Mouse (Mus musculus) CH12F3 (cell line): ENCODE measurements around the gene Mcam.

ENCODE experiments used
- in situ Hi-C: fragments of 300-500 bp; cut with MboI; formaldehyde crosslinking; loops from 2 replicates; pipeline ENCODE4 v1.14.3; 2020; ENCODE audit warnings: low sequenced_read_pairs

Gene Mcam

DNA sequence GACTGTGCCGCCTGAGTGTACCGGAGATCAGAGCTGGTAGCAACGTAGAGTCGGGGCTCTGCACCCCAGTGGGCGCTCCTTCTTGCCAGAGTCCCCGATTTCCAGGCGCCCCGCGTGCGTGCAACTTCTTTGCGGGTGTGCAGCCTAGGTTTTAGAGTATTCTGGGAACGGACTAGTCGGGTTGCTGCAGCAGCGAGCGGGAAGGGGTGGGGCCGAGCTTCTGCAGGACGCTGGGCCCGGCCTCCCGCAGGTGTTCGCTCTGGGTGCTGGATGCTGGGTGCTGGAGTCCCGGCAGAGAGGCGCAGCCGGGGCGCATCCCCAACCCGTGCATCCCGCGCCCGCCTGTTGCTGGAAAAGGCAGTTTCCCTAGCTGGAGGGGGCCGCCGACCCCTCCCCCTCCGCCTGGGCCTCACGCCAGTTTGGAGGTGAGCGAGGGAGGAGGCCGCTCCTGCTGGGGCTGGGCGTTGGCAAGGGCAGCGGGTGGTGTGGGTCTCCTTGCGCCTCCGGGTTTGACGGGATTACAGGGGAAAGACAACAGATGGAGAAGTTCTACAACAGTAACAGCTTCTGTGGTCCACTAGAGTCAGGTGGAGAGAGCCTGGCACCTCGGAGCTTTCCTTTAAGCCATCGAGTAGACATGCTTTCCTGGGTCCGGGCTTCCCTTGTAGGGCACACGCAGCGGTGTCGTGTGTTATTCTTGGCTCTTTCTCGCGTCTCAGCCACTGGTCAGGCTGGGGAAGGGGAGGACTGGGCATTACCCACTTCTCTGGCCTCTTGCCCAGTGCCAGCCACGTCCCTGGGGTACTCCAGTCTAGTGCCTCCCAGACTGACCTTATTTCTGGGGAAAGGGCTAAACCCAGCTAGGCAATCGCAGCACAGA lies 822 bp downstream of the Mcam start:
- in situ Hi-C loops: no loop called here

DNA sequence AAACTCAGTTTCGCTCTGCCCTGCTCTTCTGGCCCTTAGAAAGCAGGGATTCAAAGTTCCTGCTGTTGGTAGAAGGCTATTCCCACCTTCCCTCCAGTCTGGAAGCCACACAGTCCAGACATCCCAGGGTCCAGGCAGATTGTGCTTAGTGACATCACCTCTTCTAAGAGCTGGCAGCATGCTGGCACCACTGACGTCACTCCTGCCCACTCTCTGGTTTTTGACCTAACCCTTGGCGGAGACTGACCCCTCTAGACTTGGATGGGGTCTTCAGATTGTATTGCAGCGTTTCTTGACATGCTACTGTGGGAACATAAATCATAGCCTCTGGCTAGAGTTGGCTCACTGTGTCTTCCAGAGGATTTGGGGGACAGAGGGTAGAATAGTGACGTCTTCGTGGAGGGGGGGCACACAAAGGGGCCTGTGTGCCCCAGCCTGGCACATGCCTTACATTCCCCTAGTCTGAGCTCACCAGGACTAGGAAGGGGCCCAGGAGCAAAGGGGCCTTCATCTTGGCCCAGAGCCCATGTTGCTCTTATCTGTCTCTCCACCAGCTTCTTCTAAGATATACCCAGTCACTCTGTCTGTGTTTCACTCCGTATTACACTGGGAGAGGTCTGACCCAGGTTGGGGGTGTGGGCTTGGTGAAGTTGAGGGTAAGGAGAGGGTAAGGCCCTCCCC lies 1.6 kb downstream of the Mcam start:
- in situ Hi-C loops: no loop called here

GRCm38 (mm10) chr9:44137846-44138245 lies 3.6 kb downstream of the Mcam start:
- in situ Hi-C loops: no loop called here

- in situ Hi-C loops: no loop called here
Measured at GRCm38 (mm10) chr9:44141951-44142350, 7.7 kb downstream of the Mcam start.

GRCm38 (mm10) chr9:44143421-44143820 lies 9.2 kb downstream of the Mcam start:
- in situ Hi-C loops: no loop called here

DNA sequence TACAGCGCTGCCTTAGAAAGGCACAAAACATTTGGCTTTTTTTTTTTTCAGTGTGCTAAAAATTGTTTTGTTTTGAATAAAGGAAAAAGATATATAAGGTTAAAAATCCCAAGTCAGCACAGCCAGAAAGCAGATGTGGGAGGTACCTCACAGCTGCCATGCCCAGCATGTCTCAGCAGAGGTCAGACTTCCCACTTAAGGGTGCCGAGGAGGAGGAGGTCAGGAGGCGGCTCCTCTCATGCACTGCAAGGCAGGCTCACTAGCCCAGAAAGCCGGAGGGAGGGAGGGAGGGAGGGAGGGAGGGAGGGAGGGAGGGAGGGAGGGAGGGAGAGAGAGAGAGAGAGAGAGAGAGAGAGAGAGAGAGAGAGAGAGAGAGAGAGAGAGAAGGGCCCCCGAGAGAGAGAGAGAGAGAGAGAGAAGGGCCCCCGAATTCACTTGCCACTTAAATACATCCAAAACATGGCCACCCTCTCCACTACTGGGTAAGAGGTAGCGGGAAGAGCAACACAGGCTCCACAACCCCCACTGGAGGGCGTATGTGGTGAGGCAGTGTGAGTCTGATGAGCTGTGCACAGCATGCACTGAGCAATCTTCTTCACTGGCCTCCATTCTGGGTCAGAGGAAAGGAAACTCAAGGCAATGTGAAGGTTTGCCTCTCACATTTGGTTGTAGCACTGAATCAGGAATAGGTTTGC lies 9.9 kb downstream of the Mcam start:
- in situ Hi-C loops: no loop called here

DNA sequence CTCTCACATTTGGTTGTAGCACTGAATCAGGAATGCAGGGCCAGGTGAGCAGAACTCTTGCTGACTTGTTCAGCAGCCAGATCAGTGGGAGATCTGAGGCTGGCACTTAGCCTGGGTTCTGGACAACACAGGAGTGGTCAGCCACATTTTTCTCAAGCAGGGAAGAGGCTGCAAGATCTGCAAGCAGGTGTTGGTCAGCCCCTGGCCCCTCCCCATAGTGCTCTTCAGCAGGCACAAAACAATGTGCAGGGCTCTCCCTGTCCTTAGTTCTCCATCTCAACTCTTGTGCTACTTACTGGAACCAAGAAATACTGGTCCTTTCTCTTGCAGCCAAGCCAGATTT lies 10.4 kb downstream of the Mcam start:
- in situ Hi-C loops: no loop called here

DNA sequence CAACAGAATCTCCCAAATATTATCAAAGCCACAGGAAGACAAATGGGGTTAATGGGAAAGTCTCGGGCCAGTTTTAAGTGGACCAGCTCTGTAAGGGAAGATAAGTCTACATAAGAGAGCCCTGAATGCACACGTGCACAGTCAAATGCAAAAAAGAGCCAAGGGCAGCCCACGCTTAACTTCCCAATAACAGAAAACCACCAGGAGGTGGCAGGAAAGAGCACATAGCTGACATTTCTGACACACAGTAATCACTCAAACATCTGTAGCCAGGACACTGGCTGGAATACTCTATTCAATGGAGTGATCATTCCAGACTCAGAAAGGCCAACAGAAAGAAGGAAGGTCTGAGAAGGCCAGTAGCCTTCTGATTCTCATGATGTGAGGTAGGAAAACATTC lies 13.0 kb downstream of the Mcam start:
- in situ Hi-C loops: no loop called here

- in situ Hi-C loops: no loop called here
Measured at GRCm38 (mm10) chr9:44159886-44160285, 25.6 kb downstream of the Mcam start.

DNA sequence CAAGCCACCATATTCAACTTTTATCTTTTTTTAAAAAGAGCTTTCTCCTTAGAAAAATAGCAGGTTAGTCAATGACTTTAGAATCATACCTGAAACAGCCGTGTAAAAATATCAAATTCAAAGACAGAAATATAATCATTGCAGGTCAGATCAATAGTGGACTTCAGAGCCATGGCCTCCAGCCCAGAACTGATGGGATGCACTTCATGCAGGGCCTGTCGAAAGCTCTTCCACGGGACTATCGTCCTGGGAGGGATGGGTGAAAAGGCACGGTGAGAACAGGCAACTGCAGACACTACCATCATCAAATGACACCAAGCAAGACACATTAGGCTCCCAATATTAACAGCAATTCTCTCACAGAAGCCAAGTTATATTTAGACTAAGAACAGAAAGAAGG lies 34.7 kb downstream of the Mcam start:
- in situ Hi-C loops: no loop called here

DNA sequence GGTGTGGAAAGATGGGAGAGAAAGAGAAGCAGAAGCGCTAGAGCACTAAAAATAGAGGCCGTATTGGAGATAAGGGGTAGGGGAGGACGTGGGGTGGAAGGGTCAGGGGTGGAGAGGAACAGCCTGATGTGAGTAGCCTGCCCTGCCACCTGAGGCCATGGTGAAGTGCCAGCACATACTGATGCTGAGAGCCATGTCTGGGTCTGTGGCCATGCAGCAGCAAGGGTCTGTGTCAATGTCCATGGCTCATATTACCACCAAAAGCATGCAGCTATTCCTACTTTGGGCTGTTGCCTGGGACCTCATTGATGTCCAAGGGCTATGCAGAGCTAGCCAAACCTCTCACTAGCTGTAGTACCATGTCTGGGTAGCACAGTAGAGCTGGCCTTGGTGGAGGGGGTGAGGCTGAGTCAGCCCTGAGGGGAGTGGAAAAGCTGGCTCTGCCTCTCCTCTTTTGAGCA lies 36.5 kb downstream of the Mcam start:
- in situ Hi-C loops: no loop called here

DNA sequence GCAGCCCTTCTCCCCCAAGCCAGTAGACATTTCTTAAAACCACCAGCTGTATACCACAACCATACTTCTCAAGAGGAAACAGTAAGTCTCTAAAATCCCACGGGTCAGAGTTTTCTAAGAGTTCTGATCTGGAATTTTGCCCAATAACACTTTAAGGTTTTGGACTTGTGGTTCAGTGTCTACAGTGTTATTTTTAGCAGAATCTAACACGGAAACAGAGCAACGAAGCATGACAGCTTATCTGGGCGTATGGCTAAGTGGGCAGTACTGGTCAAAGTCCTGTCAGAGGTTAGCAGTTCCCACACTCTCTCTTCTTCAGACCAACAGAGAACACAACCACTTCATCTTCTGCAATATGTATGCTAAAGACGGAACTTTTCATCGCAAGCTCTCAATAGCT lies 41.3 kb downstream of the Mcam start:
- in situ Hi-C loops: no loop called here

- in situ Hi-C loops: no loop called here
Measured at GRCm38 (mm10) chr9:44175957-44176356, 41.7 kb downstream of the Mcam start.

GRCm38 (mm10) chr9:44177405-44177804 lies 43.1 kb downstream of the Mcam start:
- in situ Hi-C loops: no loop called here

GRCm38 (mm10) chr9:44178389-44178788 lies 44.1 kb downstream of the Mcam start:
- in situ Hi-C loops: no loop called here

DNA sequence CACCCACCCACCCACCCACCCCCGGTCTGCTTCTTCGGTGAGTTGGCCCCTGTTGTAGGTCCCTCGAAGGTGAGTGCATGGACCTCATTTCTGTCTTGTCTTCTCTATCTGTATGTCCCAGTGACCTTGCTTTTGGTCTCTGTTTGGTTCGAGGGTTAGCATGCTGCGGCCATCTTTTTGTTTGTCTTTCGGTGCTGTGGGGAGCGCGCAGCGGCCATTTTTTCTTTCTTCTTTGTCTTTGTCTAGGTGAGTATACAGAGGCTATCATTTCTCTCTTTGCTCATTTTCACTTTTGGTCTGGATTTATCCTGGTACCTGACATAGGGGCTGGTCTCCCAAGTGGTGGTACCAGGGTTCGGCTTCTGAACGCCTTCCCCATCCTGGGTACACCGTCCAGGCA lies 44.5 kb downstream of the Mcam start:
- in situ Hi-C loops: no loop called here

DNA sequence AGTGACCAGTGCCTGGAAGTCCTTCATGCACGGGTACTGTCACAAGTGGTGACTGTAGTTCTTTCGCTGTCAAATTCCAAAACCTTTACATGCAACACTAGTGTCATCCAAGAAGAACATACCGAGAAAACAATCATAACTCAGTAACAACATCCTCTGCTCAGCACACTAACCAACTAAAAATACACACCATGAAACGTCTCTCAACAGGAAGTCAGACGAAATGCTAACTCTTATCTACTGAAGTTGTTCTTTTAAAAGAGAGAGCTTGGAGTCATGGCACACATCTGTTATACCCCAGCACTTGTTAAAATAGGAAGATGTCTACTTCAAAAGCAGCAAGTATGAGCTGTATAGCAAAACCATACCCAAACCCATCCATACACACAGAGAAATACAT lies 47.3 kb downstream of the Mcam start:
- in situ Hi-C loops: no loop called here

- in situ Hi-C loops: no loop called here
Measured at GRCm38 (mm10) chr9:44182260-44182659, 48.0 kb downstream of the Mcam start.

GRCm38 (mm10) chr9:44188223-44188622 lies 54.0 kb downstream of the Mcam start:
- in situ Hi-C loops: no loop called here

- in situ Hi-C loops: no loop called here
Measured at GRCm38 (mm10) chr9:44191166-44191565, 56.9 kb downstream of the Mcam start.

DNA sequence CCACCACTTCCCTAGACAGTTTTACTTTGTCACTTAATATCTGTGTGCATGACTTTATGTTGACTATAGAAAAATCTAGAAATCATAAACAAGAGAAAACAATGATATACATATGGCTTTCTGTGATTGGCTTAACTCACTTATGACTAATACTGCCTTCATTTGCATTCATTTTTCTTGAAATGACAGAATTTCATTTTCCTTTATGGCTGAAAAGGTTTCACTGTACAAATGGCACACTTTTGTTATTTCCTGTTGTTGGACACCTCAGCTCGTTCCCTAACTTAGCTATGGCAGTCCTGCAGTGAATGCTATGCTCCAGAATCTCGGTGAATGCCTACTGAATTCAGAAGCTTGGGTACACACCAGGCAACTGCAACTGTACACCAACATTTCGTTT lies 58.0 kb downstream of the Mcam start:
- in situ Hi-C loops: no loop called here
